Mouse (Mus musculus) cerebellum, adult 2 months (tissue): ENCODE data around the gene Tuba8.
A peak's percentile ranks its signal among the peaks of the same experiment; 100 is the strongest.

ENCODE experiments used
- CTCF ChIP-seq: fragments of 200-500 bp; IDR thresholded peaks from 2 replicates; pipeline ENCODE4 v1.5.1; 2011; ENCODE audit warnings: low read depth, mild to moderate bottlenecking, control low read depth, low read length, moderate library complexity, borderline replicate concordance; ENCODE audit not compliant: insufficient read depth
- POLR2A ChIP-seq: fragments of 200-500 bp; IDR thresholded peaks from 2 replicates; pipeline ENCODE4 v1.6.1; 2011; ENCODE audit warnings: low read length, control low read depth, borderline replicate concordance; ENCODE audit not compliant: insufficient read depth

DNA sequence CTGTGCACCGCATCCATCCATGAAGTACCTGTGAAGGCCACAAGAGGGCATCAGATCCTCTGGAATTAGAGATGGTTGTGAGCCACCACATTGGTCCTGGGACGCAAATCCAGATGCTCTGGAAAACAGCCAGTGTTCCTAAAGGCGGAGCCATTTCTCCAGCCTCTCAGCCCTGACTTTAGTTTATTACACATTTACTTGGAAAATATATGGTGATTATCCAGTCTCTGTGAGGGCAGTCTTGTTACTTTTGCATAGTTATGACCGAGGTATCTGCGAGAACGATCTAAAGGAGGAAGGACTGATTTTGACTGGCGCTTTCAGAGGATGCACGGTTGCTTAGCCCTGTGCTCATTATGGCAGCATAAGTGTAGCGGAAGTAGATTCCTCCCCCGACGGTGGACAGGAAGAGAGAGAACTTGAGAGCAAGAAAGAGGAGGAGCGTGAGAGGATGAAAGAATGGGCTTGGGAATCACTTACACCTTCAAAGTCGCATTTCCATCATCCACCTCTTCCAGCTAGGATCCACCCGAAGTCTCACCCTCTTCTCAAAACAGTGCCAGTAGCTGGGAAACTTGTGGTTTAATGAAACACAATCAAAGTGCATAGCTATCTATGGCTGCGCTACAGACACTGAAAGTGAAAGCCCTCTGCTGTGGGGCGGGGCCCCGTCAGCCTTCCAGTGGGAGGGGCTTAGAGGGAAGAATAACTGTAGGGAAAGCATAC lies 61.7 kb downstream of the Tuba8 start:
- TF ChIP-seq POLR2A (no peak), CTCF (peak; percentile 76)
